Mouse (Mus musculus) inflammation-experienced regulatory T-cells, adult 6 months (primary cell): ENCODE data around the gene Ccnb1. TPM values are rescaled to one million over a fixed set of nuclear protein-coding genes. Genes with fewer than 3 reads are reported as not detected.
"Not testable (repeated sequence)": the region's sequence is repeated elsewhere in the genome, so short reads cannot be mapped to it uniquely, and the experiment has no call there.

Experiments used
- ATAC-seq: one replicate; pipeline ENCODE4 v1.8.0; 2017
- polyA plus RNA-seq, 3 experiments: library from polyadenylated mRNA; unstranded; fragments of 100-300 nt; shearing (Covaris generic); gene quantifications; one replicate each; pipeline ENCODE4 v1.2.1; 2017

Ccnb1 gene
- polyA plus RNA-seq, 3 experiments from 2014 or later: 10.2 to 168 (median 20.0) TPM

DNA sequence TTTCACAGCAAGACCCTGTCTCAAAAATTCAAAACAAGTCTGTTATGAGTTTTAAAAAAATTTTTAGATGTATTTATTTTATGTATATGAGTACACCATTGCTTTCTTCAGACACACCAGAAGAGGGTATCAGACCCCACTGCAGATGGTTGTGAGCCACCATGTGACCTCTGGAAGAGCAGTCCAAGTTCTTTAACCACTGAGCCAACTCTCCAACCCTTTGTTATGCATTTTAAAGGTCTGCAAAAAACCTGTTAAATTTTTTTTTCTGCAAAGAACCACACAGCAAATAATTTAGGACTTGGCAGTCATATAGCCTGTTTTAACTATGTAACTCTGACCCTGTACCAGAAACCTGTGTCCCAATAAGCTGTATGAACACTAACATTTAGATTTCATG, 11.7 kb downstream of the Ccnb1 start:
- ATAC-seq: no peak

DNA sequence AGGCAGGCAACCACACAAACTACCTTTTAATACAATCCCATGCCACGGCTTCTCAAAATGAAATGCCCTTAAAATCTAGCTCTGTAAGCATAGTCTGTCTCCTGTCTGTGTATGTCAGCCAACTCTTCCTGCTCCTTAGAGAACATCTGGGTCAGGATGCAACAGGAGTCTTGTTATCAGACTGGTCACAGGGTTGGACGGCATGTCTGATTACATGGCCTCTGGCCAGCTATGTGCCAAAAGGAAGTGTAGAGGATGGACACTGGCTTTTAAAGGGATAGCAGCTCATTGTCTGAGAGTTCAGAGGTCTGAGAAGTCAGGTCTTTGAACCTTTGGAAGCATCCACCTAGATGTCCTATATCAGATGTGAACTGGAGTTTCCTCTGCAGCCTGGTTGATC, 31.0 kb downstream of the Ccnb1 start:
- ATAC-seq: no peak

- ATAC-seq: no peak
These were observed 32.2 kb downstream of the Ccnb1 start for GRCm38 (mm10) chr13:100754186-100754585.

DNA sequence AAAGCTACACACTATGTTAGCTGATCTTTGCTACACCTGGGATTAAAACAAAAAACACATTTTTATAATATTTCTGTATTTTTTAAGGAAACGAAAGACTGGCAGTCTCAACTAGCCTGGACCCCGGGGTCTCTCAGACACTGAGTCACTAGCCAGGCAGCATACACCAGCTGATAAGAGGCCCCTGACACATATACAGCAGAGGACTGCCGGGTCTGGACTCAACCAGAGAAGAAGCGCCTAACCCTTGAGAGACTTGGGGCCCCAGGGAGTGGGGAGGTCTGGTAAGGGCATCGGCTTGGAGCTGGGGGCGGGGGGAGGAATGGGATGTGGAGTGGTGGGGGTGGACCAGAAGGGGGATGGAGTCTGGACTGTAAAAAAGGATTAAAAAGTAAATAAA, 33.4 kb downstream of the Ccnb1 start:
- no peak for ATAC-seq

GRCm38 (mm10) chr13:100752529-100752928, 33.8 kb downstream of the Ccnb1 start:
- no peak for ATAC-seq

DNA sequence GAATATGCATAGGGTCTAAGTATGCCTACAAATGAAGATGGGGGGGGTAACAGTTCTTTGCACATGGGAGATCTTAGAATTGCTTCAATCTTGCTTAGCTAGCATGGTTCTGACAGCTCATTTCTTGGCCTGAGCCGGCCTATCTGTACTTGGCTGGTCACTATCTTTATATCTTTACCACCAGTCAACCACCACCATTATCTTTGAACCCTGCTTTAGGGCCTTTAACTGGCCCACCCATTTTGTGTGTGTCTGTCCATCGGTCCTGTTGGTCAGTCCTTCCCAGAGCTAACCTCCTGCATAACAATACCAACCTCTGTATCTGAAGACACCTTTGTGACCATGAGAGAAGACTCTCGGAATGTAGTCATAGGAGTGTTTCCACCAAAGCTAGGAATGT, 35.0 kb downstream of the Ccnb1 start:
- ATAC-seq: no peak

DNA sequence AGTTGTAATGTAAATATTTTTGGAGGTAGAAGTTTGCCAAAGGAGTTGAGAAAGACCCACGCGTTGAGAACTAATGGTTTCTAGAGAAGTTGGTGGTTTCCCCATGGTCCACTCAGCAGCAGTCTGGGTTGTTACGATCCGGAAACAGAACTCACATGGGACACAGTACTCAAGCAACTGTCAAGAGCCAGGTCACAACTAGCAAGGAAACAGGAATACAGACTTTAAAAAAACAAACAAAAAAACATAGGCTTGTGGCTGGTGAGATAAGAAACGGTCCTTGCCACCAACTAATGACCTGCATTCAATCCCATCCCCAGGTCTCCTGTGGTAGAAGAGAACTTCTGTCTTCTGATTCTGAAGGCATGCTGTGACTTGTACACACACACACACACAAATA, 35.6 kb downstream of the Ccnb1 start:
- no peak for ATAC-seq

DNA sequence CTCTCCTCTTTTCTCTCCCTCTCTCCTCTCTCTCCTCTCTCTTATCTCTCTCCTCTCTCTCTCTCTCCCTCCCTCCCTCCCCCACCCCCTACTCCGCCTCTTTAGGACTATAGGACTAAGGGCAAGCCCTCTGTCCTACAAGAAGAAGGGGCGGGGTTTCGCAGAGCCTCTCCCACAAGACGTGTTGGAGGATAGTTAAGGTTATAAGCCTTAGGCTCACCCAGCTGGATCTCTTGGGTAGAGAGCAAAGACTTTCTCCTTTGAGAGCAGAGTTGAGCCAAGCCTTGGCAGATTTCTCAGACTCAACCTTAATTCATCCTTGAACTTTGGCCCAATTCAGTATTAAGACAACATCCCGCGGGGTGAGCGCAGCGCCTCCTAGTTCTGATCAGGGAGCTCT, 37.7 kb downstream of the Ccnb1 start:
- no peak for ATAC-seq

GRCm38 (mm10) chr13:100746090-100746489, 40.3 kb downstream of the Ccnb1 start:
- no peak for ATAC-seq

GRCm38 (mm10) chr13:100744036-100744744, 42.2 kb downstream of the Ccnb1 start, which contains the start of gene Mrps36:
TSS of gene Mrps36 (minus strand) at chr13:100744659.
- peak; percentile 95 for ATAC-seq

DNA sequence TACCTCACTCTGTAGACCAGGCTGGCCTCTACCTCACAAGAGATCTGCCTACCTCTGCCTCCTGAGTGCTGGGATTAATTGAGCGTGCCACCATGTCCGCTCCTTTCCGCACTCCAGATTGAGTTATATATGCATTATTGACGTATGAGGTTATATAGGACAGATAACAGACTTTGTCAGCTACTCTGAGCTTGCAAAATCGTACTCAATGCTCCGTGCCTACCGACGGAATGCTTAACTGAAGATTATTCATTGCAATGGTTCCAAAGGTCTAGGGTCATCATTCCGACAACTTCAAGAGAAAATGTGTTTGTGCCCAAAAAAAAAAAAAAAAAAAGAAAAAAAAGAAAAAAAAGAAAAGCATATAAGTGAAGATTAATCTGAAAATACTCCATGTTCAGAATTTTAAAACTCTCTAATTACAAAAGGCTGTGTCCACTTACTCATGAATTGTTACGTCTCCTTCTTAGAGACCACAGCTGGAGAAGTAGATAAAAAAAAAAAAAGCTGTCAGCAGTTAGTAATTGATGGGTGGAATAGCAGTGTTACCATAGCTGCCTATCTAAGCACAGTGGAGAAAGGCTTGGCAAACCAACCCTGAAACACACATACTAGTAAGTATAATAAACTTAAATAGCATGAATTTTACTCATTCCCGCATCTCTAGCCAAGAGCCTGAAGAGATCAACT, 42.9 kb downstream of the Ccnb1 start:
- no peak for ATAC-seq

DNA sequence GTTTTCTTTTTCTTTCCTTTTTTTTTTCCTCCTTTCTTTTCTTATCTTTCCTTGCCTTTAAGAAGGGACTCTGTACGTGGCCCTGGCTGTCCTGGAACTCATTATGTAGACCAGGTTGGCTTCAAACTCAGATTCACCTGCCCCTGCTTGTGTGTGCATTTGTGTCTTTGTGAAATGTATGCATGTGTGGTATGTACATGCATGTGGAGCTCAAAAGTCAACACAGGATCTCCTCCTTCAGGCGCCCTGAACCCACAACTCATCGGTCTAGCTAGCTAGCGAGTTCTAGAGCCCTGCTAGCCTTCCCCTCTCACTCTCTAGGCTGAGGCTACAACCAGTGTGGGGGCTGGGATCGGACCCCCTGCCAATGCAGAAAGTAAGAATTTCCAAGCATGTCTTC, 43.5 kb downstream of the Ccnb1 start:
- ATAC-seq: no peak

DNA sequence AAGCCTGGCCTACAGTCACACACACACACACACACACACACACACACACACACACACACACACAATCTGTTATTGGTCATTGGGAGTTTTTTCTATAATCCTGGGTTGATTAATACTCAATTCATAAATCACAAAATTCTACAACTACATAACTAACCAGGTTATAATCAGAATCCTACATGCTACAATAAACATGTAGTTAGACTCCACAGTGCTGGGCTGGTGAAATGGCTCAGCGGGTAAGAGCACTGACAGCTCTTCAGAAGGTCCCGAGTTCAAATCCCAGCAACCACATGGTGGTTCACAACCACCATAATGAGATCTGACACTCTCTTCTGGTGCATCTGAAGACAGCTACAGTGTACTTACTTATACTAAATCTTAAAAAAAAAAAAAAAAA, 53.6 kb downstream of the Ccnb1 start:
- no peak for ATAC-seq

DNA sequence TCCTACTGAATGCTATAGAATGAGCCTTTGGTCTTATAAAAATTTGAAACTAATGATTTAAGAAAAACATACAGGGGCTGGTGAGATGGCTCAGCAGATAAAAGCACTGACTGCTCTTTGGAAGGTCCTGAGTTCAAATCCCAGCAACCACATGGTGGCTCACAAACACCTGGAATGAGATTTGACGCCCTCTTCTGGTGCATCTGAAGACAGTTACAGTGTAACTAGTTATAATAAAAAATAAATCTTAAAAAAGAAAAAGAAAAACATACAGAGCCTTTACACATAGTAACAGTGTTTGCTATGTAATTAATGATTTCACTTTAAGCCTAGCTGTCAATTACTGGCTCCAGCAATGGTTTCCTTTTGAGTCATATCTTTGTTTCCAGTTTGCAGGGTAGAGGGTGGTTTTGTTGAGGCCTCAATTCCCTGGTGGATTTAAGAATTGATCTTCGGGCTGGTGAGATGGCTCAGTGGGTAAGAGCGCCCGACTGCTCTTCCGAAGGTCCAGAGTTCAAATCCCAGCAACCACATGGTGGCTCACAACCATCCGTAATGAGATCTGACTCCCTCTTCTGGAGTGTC, 54.8 kb downstream of the Ccnb1 start:
- not testable (repeated sequence) for ATAC-seq

DNA sequence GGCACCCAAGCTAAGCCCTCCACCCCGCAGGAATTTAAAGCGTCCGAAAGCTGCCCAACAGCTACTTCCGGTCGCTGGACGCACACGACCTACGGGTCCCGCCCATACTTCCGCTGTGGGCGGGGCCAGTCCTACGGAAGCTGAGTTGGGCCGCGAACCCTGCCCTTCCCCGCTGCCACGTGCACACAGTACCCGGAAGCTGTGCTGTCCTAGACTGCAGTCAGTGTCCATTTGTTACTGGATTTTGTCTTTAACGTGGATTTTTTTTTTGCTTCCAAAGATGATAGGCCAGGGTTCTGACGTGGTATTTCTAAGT, 55.6 kb downstream of the Ccnb1 start, which contains the start of gene Cdk7:
Gene Cdk7, minus strand, starts transcription at position 79 of the 316 bp plus-strand sequence.
- ATAC-seq: peak; percentile 98

- no peak for ATAC-seq
These were observed 56.1 kb downstream of the Ccnb1 start for GRCm38 (mm10) chr13:100730153-100730860.

Other genes starting within 250 kb of the Ccnb1 start
- gene Ocln, start 233.9 kb downstream of the Ccnb1 start, polyA plus RNA-seq: under 1 TPM in 2 of 3 experiments, not detected in 1; 0.57 to 0.66 TPM
- 1 to 10 TPM; 4.3 to 9.7 (median 7.9) TPM for gene Marveld2, start 169.6 kb downstream of the Ccnb1 start, polyA plus RNA-seq
- gene Ak6, start 135.6 kb downstream of the Ccnb1 start, polyA plus RNA-seq: 100 to 1,000 TPM; 109 to 138 (median 137) TPM
- gene Rad17, start 135.5 kb downstream of the Ccnb1 start, polyA plus RNA-seq: 10 to 100 TPM; 22.2 to 28.6 (median 27.5) TPM
- gene Taf9, start 135.0 kb downstream of the Ccnb1 start, polyA plus RNA-seq: 10 to 100 TPM in 1 of 3 experiments, 1 to 10 TPM in 2; 3.3 to 21.7 (median 9.0) TPM
- gene Ccdc125, start 116.9 kb downstream of the Ccnb1 start, polyA plus RNA-seq: 10 to 100 TPM; 24.9 to 30.1 (median 25.8) TPM
- gene Cdk7, start 55.6 kb downstream of the Ccnb1 start, polyA plus RNA-seq: 10 to 100 TPM; 80.9 to 96.4 (median 82.6) TPM
- gene Mrps36, start 41.9 kb downstream of the Ccnb1 start, polyA plus RNA-seq: 100 to 1,000 TPM; 104 to 123 (median 106) TPM
- gene Cenph, start 10.7 kb downstream of the Ccnb1 start, polyA plus RNA-seq: 10 to 100 TPM in 1 of 3 experiments, 1 to 10 TPM in 2; 3.2 to 16.6 (median 3.2) TPM
- 10 to 100 TPM; 11.5 to 15.0 (median 12.7) TPM for gene Slc30a5, start 46.9 kb upstream of the Ccnb1 start, polyA plus RNA-seq